Mouse (Mus musculus) heart, embryonic 16.5 days (tissue): ENCODE data around the gene Nfib. TPM values are rescaled to one million over a fixed set of nuclear protein-coding genes. Genes with fewer than 3 reads are reported as not detected.

Experiments
- ATAC-seq: fragments of 200-750 bp; cut with Nextera tagmentation; replicated peaks from 2 replicates; pipeline ENCODE4 v1.8.0; 2017; ENCODE audit warnings: moderate number of reproducible peaks; ENCODE audit not compliant: insufficient read depth, low FRiP score; ENCODE audit errors: extremely low read depth
- H3K27ac ChIP-seq: fragments of 300-500 bp; sonication (generic); 2 replicates; pipeline ENCODE4 v1.5.1; 2014; ENCODE audit warnings: mild to moderate bottlenecking, low read length, control low read depth, moderate library complexity
- H3K27me3 ChIP-seq: fragments of 300-500 bp; sonication (generic); 2 replicates; pipeline ENCODE4 v1.6.1; 2014; ENCODE audit warnings: low read length, mixed read lengths; ENCODE audit not compliant: control insufficient read depth, insufficient read depth
- H3K36me3 ChIP-seq: fragments of 300-500 bp; sonication (generic); 2 replicates; pipeline ENCODE4 v1.6.1; 2014; ENCODE audit not compliant: control insufficient read depth, insufficient read depth
- H3K4me1 ChIP-seq: fragments of 300-500 bp; sonication (generic); 2 replicates; pipeline ENCODE4 v1.6.1; 2014; ENCODE audit warnings: low read length, mixed read lengths; ENCODE audit not compliant: control insufficient read depth, insufficient read depth
- H3K4me2 ChIP-seq: fragments of 300-500 bp; sonication (generic); 2 replicates; pipeline ENCODE4 v1.6.1; 2014; ENCODE audit warnings: low read depth, mild to moderate bottlenecking, control low read depth, low read length
- H3K4me3 ChIP-seq: fragments of 300-500 bp; sonication (generic); 2 replicates; pipeline ENCODE4 v1.5.1; 2014; ENCODE audit warnings: mild to moderate bottlenecking, control low read depth, low read length
- H3K9ac ChIP-seq: fragments of 300-500 bp; sonication (generic); 2 replicates; pipeline ENCODE4 v1.6.1; 2014; ENCODE audit warnings: low read length, control low read depth
- H3K9me3 ChIP-seq: fragments of 300-500 bp; sonication (generic); replicated peaks from 2 replicates; pipeline ENCODE4 v1.6.1; 2016; ENCODE audit warnings: low read length; ENCODE audit not compliant: control insufficient read depth
- WGBS: fragments of 180-500 bp; shearing (Covaris S2); extraction: QIAGEN DNeasy Blood & Tissue Kit; methylation state at CpG from one replicate; pipeline ENCODE4 v1.1.7; 2014; 5-methylcytosine and 5-hydroxymethylcytosine counted together
- polyA plus RNA-seq: library from polyadenylated mRNA; unstranded; fragments of >200 nt; fragmentation: Nextera tagmentation; extraction: Ambion mirVana; gene quantifications from 2 replicates; pipeline ENCODE4 v1.2.1, GENCODE M21; 2015

Nfib gene
- polyA plus RNA-seq, 1 experiment from 2014 or later = 56.7 TPM

DNA sequence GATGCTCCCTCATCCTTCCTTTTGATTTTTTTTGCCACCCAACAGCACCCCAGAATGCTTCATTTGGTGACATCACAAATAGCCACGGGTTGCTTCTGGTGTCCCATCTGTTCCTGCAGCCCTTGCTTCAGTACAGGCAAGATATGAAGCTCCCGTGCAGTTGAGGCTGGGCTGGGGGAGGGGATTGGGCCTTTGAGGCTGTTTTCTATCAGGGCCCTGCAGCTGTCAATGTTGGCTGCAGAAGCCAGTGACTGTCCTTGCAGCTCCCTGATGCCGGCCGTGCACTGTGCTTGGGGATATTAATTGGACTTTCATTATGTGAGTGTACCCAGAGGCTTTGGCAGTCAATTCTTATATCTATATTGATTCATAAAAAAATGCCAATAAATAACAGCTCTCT is 121.0 kb downstream of the Nfib start:
- H3K4me2 ChIP-seq = no peak overlapping the region
- no peaks in the 10 kb centered on the region for H3K36me3 ChIP-seq
- ATAC-seq = no peak
- H3K4me3 ChIP-seq = no peak overlapping the region
- H3K9ac ChIP-seq = no peak overlapping the region
- H3K27me3 ChIP-seq = no peaks in the 10 kb centered on the region
- H3K9me3 ChIP-seq = no peaks in the 10 kb centered on the region
- peaks cover 4% of the 10 kb centered on the region; the same call in 1 of the 2 replicates for H3K4me1 ChIP-seq
- no peak overlapping the region for H3K27ac ChIP-seq
- 20% methylated on average over 4 of the region's 4 CpGs for WGBS

GRCm38 (mm10) chr4:82573291-82573605 is 132.3 kb downstream of the Nfib start:
- peak; percentile 38; the same call in 1 of the 2 replicates for ATAC-seq
- Histone ChIP-seq H3K4me2 (peak overlapping the region; percentile 24; the same call in 1 of the 2 replicates), H3K27me3 (no peaks in the 10 kb centered on the region), H3K36me3 (no peaks in the 10 kb centered on the region), H3K9ac (no peak overlapping the region), H3K27ac (peak overlapping the region; percentile 76), H3K9me3 (0 out of 2 replicates have a peak, but pooled peaks cover 2% of the 10 kb centered on the region), H3K4me1 (peaks cover 10% of the 10 kb centered on the region), H3K4me3 (no peak overlapping the region)
- 39% methylated on average over 7 of the region's 7 CpGs for WGBS

DNA sequence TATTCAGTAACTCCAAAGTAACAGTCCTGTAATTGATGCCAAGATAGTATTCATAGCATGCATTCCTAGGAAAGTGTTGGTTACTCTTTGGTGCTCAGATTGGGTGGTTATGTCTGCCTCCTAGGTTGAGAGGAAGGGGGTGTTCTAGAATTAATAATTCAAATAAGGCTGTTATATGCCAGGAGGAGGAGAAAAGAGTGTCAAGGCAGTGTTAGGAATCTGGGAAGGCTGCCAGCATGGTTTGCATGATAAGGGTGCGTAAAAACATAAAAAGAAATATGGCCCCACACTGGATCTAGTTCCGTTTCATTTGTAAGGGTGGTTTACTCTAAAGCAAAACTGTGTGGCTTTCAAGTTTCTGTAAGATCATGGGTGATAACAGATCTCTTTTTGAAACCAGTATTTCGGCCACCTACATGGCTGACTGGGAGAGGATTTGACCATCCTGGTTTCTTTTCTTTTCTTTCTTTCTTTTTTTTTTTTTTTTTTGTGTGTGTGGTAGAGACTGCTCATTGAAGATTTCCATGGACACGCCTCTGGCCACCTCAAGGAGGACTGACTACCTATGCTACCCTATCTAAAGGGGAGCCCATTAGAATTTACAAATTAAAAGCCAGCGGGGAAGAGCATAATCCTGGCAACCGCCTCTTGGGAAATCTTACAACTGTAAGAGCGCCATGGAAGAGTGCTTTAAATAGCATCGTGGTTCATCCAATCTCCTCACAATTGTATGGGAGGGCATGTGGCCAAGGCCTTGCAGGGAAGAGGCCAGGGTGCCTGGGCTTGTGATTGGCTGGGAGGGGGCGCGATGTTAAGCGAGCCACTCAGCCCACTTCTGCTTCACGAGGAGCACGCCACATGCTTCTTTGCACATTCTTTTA is 132.9 kb downstream of the Nfib start:
- Histone ChIP-seq H3K4me2 (peak overlapping the region; percentile 24), H3K27me3 (no peaks in the 10 kb centered on the region), H3K9me3 (0 out of 2 replicates have a peak, but pooled peaks cover 2% of the 10 kb centered on the region), H3K27ac (peak overlapping the region; percentile 76), H3K4me3 (no peak overlapping the region; the same call in 1 of the 2 replicates), H3K4me1 (peaks cover 10% of the 10 kb centered on the region), H3K36me3 (no peaks in the 10 kb centered on the region), H3K9ac (no peak overlapping the region)
- WGBS = 38% methylated on average over 13 of the region's 13 CpGs
- peak; percentile 91 for ATAC-seq

GRCm38 (mm10) chr4:82558816-82559215 is 146.7 kb downstream of the Nfib start:
- Histone ChIP-seq H3K4me2 (no peak overlapping the region), H3K9ac (no peak overlapping the region), H3K4me3 (no peak overlapping the region), H3K36me3 (no peaks in the 10 kb centered on the region), H3K27me3 (no peaks in the 10 kb centered on the region), H3K4me1 (peaks cover 16% of the 10 kb centered on the region), H3K9me3 (no peaks in the 10 kb centered on the region), H3K27ac (no peak overlapping the region)
- ATAC-seq = no peak
- WGBS = 80% methylated on average over 2 of the region's 2 CpGs

DNA sequence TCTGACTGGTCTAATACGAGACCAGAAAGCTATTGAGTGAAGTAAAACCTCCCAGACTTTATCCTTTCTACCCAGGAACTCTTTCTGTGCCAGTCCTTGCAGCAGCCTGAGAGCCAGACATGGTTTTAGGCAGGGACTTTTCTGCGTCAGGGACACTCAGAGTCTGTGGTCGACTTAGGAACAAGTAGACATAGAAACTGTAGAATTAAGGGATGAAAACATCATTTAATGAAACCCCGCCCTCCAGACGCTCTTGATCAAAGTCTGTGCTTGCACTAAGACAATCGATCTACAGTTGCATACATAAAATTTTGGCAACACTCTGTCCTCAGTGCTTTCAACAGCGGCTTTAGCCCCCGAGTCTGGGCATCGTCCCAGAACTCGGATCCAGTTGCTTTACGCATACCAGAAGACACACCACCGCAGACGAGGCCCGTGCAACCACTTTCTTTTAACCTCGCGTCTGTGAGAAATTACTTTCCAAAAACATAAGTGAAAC is 149.8 kb downstream of the Nfib start:
- peak; percentile 41; the same call in 1 of the 2 replicates for ATAC-seq
- Histone ChIP-seq H3K9me3 (no peaks in the 10 kb centered on the region), H3K4me3 (no peak overlapping the region), H3K36me3 (no peaks in the 10 kb centered on the region), H3K4me1 (peaks cover 15% of the 10 kb centered on the region), H3K9ac (peak overlapping the region; percentile 27; the same call in 1 of the 2 replicates), H3K4me2 (peak overlapping the region; percentile 19), H3K27ac (peak overlapping the region; percentile 69), H3K27me3 (no peaks in the 10 kb centered on the region)
- 52% methylated on average over 16 of the region's 16 CpGs for WGBS

DNA sequence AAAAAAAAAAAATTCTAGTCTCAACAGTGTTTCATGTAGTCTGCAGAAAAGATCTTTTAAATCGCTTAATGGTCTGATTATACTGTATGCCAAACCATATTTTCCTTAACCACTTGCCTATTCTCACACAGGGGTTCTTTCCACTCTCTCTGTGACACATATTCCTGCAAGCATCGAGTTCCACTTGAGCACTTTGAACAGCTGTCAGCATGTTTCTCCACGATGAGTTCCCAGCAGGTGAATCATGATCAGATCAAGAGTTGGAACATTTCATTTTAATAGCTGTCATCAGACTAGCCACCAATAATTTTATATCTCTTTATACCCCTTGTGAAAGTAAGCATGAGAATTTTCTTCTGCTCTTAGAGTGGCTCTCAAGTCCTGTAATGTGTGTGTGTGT is 151.9 kb downstream of the Nfib start:
- Histone ChIP-seq H3K4me1 (peaks cover 4% of the 10 kb centered on the region; the same call in 1 of the 2 replicates), H3K4me3 (no peak overlapping the region), H3K36me3 (no peaks in the 10 kb centered on the region), H3K4me2 (no peak overlapping the region), H3K9ac (no peak overlapping the region), H3K27me3 (no peaks in the 10 kb centered on the region), H3K27ac (no peak overlapping the region), H3K9me3 (no peaks in the 10 kb centered on the region)
- 50% methylated on average over 3 of the region's 3 CpGs for WGBS
- ATAC-seq = no peak

DNA sequence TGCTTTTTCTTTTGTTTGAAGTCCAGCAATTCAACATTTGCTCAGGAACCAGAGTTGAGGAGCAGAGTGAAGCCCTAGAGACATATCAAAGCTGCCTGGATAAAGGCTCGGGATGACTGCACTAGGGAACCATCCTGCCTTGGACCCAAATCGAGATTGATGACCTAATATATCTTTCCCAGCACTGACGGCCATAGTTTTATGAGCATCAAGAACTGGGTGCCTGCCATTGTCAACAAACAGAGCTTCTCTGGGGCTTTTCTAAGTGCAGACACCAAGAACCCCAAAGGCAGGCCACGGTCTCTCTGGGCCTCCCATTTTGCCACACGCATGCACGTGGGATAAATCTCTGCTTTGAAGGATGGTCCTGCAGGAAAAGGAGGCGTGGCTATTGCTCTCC is 153.3 kb downstream of the Nfib start:
- 59% methylated on average over 7 of the region's 7 CpGs for WGBS
- no peak overlapping the region for H3K4me2 ChIP-seq
- H3K27ac ChIP-seq = no peak overlapping the region
- no peaks in the 10 kb centered on the region for H3K36me3 ChIP-seq
- peaks cover 4% of the 10 kb centered on the region; the same call in 1 of the 2 replicates for H3K4me1 ChIP-seq
- H3K4me3 ChIP-seq = no peak overlapping the region
- ATAC-seq = no peak
- no peaks in the 10 kb centered on the region for H3K9me3 ChIP-seq
- no peaks in the 10 kb centered on the region for H3K27me3 ChIP-seq
- no peak overlapping the region for H3K9ac ChIP-seq

- Histone ChIP-seq H3K9ac (no peak overlapping the region), H3K4me2 (no peak overlapping the region), H3K4me1 (no peaks in the 10 kb centered on the region), H3K27me3 (no peaks in the 10 kb centered on the region), H3K36me3 (no peaks in the 10 kb centered on the region; the same call in 1 of the 2 replicates), H3K27ac (no peak overlapping the region), H3K4me3 (no peak overlapping the region), H3K9me3 (no peaks in the 10 kb centered on the region)
- 82% methylated on average over 10 of the region's 10 CpGs for WGBS
- ATAC-seq = no peak
Observed at GRCm38 (mm10) chr4:82549762-82550380, 155.7 kb downstream of the Nfib start.

- H3K4me3 ChIP-seq = no peak overlapping the region
- no peak overlapping the region for H3K27ac ChIP-seq
- no peak overlapping the region for H3K4me2 ChIP-seq
- H3K9ac ChIP-seq = no peak overlapping the region
- ATAC-seq = no peak
- H3K27me3 ChIP-seq = no peaks in the 10 kb centered on the region
- 98% methylated on average over 1 of the region's 1 CpGs for WGBS
- no peaks in the 10 kb centered on the region; the same call in 1 of the 2 replicates for H3K36me3 ChIP-seq
- no peaks in the 10 kb centered on the region for H3K9me3 ChIP-seq
- H3K4me1 ChIP-seq = no peaks in the 10 kb centered on the region
Observed at GRCm38 (mm10) chr4:82548247-82548646, 157.3 kb downstream of the Nfib start.
